Mouse (Mus musculus) heart, adult 2 months (tissue): Measurements from ENCODE around the gene Lingo2.
"Not testable (repeated sequence)": the region's sequence is repeated elsewhere in the genome, so short reads cannot be mapped to it uniquely, and the experiment has no call there.

Source experiments
- CTCF ChIP-seq: fragments of 200-600 bp; IDR thresholded peaks from 2 replicates; pipeline ENCODE4 v1.8.1; 2022; ENCODE audit warnings: antibody characterized with exemption, mild to moderate bottlenecking, moderate library complexity
- EP300 ChIP-seq: fragments of 200-500 bp; IDR thresholded peaks from 2 replicates; pipeline ENCODE4 v1.6.1; 2011; ENCODE audit warnings: low read depth, low read length, control low read depth; ENCODE audit not compliant: insufficient read depth
- POLR2A ChIP-seq: fragments of 200-500 bp; IDR thresholded peaks from 2 replicates; pipeline ENCODE4 v1.6.1; 2011; ENCODE audit warnings: mild to moderate bottlenecking, low read depth, low read length, control low read depth; ENCODE audit not compliant: insufficient read depth

- not testable (repeated sequence) for TF ChIP-seq CTCF, EP300, POLR2A
Observed at GRCm38 (mm10) chr4:35688498-35689240, 1262.9 kb downstream of the Lingo2 start.
